Mouse (Mus musculus) layer of hippocampus, postnatal 10 days (tissue): ENCODE results near the gene Vmn2r84. TPM values are rescaled to one million over a fixed set of nuclear protein-coding genes. Genes with fewer than 3 reads are reported as not detected.
"Not testable (repeated sequence)": the region's sequence is repeated elsewhere in the genome, so short reads cannot be mapped to it uniquely, and the experiment has no call there.

Experiments used
- DNase-seq, 2 experiments: peaks; one replicate each; pipeline ENCODE4 v3.0.0; 2021; ENCODE audit warnings: low spot score in 2 of 2
- long read RNA-seq: library from polyadenylated mRNA; stranded (forward); transcript quantifications from one replicate; pipeline ENCODE4 v2.0.0, GENCODE M21; 2023
- total RNA-seq, 2 experiments: library from RNA; stranded (reverse); gene quantifications; 2 replicates each; pipeline ENCODE4 v1.2.3; 2021

Vmn2r84 gene
- under 1 TPM; 0.04 to 0.18 TPM for total RNA-seq
- long read RNA-seq = 0 reads

DNA sequence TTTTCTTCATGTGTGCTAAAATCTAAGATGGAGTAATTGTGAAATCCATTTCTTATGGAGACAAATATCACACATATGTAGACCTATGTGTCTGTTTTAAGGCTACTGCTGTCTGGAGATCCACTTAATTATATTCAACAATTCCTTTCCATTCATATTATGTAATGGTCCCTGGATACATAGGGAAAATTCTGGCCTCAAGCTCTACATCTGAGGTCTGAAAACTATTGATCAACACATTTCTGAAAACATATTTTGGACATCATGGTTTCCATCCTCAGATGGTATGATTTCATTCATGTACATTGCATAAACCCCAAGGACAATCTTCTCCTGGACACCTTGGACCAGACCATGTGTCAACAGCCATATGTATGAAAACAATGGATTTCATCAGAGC lies at the start of gene Vmn2r84:
TSS of gene Vmn2r84 (minus strand) at position 101 of the 400 bp plus-strand sequence.
- no peak for DNase-seq

DNA sequence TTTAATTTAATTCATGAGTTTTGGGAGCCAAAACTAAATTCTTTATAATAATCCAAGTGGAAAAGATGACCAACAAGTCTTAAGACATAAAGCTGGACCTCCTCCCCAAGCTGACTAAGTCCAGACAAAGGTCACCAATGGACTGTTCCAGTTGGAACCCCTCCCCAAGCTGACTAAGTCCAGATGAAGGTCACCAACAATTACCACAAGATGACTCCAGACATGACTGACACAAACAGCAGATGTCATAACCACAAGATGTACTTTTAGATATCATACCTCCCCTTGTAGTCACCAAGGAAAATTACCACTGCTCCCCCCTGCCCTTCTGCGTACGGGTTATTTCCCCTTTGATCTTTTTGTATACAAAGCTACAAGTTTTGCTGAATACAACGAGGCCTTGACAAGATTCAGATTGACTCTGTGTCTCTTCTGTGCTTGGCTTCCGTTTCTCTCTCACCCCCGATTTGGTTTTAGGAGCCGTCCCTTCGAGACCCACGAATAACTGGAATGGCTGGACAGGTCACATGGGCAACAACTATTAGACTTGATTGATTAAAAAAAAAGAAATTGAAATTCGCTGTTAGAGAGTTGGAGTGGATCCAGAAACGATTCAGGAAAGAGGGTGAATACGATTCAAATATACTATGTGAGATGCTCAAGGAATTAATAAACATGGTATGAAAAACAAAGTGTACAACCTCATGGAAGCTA lies 40.2 kb upstream of the Vmn2r84 start:
- DNase-seq = not testable (repeated sequence)

DNA sequence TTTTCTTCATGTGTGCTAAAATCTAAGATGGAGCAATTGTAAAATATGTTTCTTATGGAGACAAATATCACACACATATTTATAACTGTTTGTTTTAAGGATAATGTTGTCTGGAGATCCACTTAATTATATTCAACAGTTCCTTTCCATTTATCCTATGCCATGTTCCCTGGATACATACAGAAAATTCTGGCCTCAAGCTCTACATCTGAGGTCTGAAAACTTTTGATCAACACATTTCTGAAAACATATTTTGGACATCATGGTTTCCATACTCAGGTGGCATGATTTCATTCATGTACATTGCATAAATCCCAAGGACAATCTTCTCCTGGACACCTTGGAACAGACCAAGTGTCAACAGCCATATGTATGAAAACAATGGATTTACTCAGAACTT lies 35.5 kb upstream of the Vmn2r84 start, which contains the start of gene Vmn2r85:
TSS of gene Vmn2r85 (minus strand) at position 101 of the 400 bp plus-strand sequence.
- DNase-seq = not testable (repeated sequence)

DNA sequence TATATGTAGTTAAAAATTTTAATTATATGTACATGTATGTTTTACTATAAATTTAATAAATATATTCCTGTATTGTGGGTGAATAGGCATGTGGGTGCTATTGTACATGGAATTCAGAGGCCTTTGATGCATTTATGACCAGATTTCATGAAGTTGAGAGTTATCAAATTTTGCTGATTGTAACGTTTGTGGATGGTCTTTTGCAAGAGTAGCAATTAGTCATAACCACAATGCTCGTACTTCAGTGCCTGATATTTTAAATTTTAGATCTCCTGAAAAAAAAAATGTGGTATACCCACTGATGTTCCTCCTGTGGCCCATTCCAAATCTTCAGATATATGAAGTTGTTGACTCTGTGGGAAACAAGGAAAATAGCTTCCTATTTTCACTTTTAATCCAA lies 28.2 kb upstream of the Vmn2r84 start:
- DNase-seq = not testable (repeated sequence)

DNA sequence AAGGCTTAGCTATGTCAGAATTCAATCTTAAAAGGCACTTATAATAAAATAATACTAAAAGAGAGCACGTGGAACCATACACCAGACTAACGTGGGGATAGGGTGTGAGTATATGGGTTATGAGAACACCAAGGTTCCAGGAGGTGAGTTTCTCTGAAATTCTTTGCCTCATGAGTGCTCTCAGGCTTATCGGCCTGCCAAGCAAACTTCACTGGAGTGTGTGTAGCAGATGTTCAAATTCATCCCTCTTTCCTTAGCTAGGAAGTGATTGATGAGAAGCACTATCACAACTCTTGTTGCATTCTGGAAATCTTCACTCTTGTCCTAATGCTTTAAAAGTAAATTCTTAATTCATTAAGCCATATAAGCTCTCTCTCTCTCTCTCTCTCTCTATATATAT lies 26.3 kb upstream of the Vmn2r84 start:
- no peak for DNase-seq

DNA sequence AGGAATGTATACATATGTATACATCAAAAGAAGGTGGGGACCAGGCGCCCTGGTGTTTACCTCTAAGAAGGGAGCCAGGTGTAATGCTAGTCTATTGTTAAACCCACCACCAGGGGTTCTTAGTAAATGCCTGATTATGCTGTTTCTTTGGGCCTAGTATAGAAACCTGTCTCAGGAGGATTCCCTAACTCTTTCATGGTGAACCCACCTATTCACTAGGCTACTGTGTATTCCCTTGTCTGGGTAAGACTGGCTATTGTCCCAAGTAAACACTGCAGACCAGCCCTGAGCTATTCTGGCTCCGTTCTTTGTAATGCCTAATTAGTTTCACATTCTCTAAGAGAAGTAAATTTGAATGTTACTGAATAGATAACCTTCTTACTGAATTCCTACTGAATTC lies 25.8 kb upstream of the Vmn2r84 start:
- DNase-seq = not testable (repeated sequence)

DNA sequence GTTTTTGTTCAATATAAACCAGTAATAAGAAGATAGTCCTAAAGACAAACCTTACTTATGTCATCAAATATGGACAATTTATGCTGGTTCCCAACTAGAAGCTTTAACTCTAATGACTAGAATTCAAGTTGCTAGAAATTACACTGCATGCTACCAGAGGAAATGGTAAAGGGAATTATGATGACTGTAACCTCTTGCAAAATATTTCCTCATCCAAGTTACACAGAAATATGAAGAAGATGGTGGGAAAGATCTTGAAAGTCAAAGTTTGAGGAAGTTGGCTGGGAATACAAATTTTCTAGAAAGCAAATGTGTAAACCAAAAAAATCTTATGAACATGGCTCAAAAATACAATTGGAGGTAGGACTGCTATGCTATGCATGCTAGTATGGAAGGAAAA lies 22.2 kb upstream of the Vmn2r84 start:
- not testable (repeated sequence) for DNase-seq

DNA sequence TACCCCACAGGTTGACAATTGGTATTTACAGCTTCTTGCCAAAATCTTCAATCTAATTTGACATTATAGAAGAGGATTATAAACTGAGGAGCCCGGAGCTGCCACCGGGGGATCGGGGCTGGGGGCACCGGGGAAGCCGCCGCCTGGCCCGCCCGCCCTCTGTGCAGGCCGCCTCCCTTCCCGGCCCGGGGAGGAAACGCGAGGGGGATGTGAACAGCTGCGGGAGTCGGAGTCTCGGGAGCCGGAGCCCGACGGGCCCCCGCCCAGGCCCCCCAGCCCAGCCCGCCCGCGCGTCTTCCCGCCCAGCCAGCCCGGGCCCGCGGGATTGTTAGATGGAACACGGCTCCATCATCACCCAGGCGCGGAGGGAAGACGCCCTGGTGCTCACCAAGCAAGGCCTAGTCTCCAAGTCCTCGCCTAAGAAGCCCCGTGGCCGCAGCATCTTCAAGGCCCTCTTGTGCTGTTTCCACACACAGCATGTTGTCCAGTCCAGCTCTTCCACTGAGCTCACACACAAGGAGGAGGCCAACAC lies 18.1 kb upstream of the Vmn2r84 start:
- DNase-seq = not testable (repeated sequence)

DNA sequence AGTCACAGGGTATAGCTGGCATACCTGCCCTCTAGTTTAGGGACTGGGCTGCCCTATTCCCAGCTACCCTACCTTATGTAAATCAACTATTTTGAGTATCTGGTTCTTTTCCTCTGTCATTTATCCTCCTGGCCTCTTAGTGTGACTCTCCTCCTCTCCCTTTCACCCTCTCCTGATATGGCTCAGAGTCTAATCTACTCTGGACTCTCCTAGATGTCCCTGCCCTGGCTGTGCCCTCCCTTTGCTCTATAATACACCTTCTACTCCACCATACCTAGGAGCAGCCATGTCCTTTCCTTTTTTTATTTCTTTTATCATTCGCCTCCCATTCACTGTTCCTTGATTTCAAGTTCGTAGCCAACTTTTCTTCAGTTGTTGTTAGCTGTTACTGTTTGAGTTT lies 19.0 kb downstream of the Vmn2r84 start:
- no peak for DNase-seq

DNA sequence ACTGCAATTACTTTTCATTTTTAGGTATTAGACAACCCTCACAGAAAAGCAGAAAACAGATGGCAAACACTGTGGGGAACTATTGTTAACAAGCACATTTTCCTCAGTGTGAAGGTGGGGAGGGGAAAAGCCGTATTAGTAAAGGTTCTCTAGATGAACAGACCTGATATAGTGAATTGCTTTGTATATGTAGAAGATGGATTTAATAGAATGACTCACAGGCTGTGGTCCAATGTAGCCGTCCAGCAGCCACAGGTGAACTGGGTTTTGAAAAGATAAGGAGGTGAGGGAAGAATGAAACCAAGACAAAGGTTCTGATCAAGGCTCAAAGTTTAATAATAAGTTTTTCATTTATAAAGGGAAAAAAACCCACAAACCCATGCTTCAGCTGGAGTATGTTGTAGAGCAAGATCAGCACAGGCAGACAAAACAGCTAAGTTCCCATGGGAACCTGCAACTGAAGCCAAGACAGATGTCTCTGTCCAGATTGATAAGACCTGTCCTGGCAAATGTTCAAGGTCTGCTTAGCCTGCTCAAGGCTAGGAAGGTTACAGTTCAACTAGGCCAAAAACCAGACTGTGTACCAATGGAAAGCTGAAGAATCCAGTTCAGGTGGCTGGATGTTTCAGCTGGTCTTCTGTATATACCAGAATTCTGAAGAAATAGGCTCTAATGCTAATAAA lies 21.5 kb downstream of the Vmn2r84 start:
- no peak for DNase-seq

DNA sequence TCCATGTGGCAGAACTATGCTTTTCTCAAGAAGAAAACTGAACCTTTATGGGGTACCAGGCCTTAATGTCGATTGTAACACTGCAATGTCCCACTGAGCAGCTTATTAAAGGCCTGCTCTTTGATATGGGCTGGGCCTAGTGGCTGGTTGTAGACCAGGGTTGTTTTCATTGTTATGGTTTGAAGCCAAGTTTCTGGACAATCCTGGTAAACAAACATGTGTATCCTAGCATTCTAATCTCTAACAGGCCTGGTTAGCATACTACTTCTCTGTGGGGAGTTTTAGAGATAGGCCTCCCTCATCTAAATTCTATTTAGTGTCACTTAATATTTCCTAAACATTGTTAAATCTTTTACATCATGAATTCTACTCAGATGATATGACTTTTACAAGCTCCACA lies 22.5 kb downstream of the Vmn2r84 start:
- no peak for DNase-seq

DNA sequence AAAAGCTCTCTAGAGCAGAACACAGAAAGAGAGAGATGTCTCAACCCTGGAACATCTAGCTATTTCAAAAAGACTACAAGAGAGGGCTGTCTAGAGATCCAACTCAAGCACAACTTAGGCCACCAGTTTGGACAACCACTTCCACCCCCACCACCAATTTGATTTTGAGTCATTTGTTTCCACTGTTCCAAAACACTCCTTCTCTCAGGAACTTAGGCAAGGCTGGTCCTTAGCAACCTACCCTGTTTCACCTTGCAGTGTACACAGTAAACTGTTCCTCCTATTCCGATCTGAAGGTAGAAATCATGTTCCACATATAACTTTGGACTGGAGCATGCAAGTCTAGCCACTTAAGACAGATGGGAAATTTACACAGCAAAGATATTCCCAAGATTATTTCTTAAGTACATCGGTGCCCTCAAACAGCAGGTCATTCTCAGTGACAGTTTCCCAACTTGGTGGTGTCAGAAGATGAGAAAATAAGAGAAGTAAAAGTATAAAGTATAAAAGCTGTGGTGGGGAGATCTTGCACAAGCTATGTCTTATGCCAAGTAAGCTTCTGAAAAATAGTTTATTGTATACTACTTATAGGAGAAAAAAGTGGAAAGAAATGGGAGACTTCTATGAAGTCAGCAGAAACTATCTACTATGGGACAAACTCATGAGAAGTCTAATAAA lies 24.0 kb downstream of the Vmn2r84 start:
- no peak for DNase-seq

DNA sequence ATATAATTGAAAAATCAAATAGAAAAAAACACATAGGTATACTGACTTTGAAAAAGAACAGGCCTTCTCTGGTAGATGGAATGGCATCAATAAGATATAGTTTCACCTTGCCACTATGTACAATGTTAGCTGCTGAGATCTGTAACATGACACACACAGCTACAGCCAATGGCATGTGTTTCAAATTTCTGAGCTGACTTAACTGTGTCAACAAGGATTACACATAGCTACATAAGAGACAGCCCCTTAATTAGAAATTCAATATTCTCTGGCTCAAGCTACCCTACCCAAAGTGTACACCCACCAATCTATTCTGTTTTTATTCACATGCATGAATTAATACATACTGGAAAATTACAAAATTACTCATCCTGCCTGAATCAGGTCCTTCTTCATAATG lies 25.7 kb downstream of the Vmn2r84 start:
- DNase-seq = no peak

DNA sequence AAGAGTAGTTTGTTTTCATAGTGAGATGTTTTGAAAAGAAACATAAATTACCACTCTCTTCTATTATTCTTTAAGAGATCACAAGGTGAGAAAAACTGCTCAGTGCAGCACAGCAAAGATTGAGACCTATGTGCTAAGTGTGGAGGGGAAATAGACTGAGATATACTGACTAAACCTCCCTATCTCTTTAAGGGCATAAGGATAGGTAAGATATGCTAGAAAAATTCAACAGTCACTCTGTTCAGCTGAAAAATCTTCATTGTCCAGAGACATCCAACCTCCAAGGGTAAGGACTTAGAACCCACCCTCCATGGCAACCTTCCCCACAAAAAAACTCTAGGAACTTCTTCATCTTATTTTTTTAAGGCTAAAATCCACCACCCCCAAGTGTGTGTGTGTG lies 29.4 kb downstream of the Vmn2r84 start:
- DNase-seq = no peak

DNA sequence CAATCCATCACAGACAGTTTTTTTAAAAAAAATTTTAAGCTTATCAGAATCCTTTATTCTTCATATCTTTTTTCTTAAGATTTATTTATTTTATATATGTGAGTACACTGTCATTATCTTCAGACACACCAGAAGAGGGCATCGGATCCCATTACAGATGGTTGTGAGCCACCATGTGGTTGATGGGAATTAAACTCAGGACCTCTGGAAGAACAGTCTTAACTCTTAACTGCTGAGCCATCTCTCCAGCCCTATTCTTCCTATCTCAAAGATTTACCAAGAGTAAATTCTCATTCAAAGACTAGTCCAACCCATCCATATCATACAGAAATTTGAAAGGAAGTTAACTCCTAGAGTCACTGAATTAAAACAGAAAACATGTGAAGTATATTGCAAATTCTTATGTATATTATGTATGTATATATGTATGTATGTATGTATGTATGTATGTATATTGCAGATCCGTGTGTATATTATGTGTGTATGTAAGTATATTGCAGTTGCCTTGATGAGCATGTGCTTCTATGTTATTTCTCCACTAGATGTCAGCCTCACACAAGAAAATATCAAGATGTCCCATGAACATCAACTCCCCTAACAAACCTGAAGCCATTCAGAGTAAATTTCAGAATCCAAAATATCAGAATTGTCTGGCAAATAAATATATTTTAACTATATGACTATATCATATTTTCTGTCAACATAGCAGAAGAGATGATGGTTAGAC lies 30.5 kb downstream of the Vmn2r84 start:
- DNase-seq = no peak

DNA sequence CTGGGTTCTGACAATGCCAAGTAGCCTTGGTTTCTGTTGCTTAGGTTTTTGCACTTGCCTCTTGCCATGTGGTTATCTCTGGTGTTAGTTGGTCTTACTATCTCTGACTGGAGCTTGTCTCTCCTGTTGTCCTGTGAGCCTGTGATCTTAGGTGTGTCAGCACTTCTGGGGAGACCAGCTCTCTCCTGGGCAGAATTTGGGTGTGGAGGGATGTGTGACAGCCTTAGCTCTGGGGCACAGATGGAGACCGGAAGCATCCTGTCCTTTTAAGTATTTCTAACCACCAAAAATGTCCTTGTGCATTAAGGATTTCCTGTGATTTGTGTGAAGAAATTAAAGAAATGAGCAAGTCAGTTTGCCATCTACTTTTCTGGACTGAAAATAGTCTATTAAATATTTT lies 50.1 kb downstream of the Vmn2r84 start:
- DNase-seq = no peak

DNA sequence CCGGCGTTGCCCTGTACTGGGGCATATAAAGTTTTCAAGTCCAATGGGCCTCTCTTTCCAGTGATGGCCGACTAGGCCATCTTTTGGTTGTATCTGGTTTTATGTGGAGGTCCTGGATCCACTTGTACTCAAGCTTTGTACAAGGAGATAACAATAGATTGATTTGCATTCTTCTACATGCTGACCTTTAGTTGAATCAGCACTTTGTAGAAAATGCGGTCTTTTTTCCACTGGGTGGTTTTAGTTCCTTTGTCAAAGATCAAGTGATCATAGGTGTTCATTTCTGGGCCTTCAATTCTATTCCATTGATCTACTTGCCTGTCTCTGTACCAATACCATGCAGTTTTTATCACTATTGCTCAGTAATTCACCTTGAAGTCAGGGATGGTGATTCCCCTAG lies 54.1 kb downstream of the Vmn2r84 start:
- not testable (repeated sequence) for DNase-seq

DNA sequence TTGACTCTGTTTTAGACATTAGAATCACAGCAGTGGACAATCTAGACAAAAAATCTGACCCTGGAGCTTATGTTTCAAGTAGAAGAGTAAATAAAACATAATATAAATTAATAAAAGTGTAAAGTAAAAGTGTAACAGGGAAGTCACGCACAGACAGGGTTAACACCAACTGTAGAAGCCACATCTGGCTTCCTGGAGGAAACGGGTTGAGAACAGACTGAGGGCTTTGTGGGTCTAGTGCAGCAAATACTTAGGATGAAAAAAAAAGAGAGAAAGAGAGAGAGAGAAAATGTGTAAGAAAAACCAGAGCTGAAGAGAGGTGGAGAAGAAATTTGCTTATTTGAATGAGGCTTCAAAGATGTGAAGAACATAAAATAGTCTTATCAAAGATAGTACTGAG lies 56.6 kb downstream of the Vmn2r84 start:
- DNase-seq = no peak

DNA sequence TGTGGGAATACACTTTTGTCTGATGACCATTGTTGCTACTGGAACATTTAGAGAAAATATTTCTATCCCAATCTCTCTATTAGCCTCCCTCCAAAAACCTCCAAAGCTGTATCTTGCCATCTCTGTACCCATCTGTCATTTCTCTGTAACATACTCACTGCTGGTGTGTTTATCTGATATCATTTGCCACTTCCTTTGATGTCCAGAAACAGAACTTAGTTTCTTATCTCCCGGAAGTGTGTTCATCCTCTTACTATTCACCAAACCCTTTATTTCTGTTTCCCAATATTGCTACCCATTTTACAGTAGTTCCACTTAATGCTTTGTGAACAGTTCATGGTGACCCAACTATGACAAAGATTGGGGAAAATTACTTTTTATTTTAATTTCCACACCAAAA lies 57.7 kb downstream of the Vmn2r84 start:
- no peak for DNase-seq

DNA sequence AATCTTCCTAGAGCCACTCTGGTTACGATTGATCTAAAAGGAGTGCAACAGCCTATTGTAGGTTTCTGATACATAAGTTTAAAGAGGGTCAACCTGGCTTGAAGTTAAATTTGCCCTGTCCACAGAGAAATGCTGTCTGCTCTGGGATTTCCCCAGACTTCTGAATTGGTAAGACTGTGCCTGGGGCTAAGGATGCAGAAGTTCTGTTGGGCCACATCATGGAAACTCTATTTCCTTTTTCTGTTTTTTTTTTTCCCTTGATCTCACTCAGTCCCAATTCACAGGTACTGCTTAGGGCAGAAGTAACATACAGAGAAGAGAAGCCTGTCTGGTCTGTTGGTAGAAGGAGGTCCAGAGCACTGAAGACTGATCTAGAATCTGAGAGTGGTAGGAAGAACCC lies 63.4 kb downstream of the Vmn2r84 start:
- DNase-seq = no peak
